Mouse (Mus musculus) left cerebral cortex, adult 9 months (tissue): Measurements from ENCODE around the gene Mmp9.

Source experiments
- DNase-seq, 2 experiments: peaks; one replicate each; pipeline ENCODE4 v3.0.0; 2022; ENCODE audit warnings: low spot score in 2 of 2

Mmp9 gene

DNA sequence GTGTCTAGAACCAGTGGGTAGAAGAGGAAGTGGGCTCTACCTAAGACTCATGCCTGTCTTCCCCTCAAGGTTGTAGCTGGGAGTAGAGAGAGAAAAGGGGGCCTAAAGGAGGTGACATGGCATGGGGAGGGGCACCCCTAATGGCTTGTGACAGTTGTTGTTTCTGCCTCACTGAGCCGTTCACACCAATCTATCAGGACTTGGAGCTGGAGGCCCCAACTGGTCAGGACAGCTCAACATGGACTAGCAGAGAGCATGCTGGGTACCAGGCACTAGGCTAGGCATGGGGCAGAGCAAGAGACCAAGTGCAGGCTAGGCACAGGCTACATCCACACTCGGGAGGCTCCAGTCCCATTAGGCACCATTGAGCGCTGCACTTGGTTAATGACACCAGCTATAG is 50.5 kb downstream of the Mmp9 start:
- DNase-seq: no peak

DNA sequence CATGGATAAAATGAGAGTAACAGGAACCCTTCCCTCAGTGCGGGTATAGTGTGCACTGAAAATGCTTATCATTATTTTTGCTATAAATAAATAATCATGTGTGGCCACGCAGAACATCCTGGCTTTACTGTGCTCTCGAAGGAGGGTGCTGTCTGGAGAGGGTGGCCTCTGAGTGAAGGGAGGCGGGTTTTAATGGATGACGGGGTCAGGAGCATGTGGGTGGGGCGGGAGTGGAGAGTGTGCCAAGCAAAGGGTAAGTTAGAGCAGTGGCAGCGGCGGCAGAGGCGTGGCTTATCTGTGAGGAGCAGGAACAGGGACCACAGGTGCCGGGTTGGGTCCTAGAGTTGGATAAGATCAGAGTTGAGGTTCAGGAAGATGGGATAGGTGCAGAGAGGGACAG is 51.2 kb downstream of the Mmp9 start:
- DNase-seq: no peak

DNA sequence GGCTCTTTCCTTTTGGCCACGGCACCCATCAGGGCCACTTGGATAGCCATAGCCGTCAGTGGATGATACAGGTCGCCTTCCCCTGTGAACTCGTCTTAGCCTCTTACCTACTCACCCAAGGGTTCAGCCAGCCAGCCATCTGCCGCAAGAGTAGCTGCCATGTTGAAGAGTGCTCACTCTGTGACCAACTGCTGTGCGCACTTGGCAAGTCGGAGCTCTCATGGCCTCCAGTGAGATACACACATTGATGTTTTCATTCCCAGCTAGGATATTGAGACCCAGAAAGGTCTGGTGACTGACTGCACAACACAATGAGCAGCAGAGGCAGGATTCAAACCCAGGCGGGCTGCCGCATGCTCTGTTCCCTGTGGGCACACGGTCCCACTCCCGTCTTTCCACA is 53.6 kb downstream of the Mmp9 start:
- no peak for DNase-seq

DNA sequence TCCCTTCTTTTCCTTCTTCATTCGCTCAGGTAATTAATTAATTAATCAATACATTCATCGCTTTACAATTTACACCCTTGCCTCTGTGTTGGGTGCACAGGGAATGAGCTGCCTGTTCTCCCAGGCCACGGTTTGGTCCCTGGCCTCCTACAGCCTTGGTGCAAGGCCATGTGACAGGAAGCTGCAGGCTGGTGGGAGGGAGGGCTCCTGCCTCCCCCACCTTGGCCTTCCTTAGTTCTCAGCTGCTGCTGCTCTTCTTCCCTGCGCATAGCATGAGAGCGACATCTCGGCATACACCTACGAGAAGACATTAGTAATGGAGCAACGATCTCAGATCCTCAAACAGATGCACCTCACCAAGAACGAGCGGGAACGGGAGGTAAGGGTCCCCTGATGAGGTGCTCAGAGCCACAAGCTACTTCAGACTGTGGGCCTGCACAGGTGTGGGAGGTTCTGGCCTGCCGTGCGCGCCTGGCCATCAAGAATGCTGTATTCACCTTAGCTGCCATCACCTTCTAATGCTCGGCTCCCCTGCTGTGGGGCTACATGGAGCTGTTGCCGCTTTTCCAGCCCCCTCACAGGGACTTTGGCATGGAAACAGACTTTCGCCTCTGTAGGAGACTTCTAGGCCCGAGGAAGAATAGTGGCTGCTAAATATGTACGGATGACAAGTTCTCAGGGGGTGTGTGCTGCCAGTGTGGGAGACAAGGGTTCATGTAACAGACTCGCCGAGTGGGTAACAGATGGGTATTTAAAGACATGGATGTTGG is 54.3 kb downstream of the Mmp9 start:
- peak; percentile 64 to 73 for DNase-seq

DNA sequence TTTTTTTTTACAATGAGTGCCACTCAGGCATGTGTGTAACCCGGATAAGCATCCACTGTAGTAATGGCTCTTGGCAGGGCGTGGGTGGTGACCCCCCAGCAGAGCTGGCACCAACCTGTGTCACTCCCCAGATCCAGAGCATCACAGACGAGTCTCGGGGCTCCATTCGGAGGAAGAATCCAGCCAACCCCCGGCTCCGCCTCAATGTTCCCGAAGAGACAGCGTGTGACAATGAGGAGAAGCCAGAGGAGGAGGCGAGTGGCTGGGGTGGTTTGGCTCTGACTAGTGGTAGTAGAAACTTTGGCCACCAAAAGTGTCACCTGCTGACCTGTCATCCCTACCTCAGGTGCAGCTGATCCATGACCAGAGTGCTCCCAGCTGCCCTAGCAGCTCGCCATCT is 55.4 kb downstream of the Mmp9 start:
- no peak for DNase-seq

DNA sequence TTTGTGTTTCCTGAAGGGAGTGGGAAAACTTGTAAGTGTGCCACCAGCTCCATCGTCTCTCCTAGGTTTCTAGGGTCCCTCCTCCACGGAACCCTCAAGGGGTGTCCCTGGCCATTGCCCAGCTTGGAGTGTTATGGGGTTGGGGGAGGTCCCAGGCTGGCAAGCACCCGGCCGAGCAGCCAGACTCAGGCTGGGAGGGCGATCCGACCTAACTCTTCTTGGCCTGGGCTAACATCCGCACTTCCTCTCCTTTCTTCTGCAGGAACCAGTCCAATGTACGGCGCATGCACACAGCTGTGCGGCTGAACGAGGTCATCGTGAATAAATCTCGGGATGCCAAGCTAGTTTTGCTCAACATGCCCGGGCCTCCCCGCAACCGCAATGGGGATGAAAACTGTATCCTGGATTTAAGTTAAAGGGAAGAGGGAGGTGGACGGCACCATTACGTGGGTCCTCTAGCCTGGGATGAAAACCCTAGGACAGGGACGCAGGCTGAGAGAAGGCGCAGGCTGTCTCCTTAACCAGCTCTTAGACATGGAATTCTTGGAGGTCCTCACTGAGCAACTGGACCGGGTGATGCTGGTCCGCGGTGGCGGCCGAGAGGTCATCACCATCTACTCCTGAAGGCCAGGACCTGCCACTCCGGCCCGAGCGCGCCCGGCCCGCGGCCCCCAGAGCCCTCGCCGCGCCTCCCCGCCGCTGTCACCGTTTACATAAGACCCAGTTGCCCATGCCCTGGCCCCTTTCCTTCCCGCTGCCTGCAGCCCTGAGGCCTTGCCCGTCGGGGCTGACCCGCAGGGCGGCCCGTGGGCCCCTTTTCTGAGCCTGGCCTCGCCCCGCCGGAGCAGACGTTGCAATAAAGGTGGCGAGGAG is 56.5 kb downstream of the Mmp9 start:
- DNase-seq: no peak

DNA sequence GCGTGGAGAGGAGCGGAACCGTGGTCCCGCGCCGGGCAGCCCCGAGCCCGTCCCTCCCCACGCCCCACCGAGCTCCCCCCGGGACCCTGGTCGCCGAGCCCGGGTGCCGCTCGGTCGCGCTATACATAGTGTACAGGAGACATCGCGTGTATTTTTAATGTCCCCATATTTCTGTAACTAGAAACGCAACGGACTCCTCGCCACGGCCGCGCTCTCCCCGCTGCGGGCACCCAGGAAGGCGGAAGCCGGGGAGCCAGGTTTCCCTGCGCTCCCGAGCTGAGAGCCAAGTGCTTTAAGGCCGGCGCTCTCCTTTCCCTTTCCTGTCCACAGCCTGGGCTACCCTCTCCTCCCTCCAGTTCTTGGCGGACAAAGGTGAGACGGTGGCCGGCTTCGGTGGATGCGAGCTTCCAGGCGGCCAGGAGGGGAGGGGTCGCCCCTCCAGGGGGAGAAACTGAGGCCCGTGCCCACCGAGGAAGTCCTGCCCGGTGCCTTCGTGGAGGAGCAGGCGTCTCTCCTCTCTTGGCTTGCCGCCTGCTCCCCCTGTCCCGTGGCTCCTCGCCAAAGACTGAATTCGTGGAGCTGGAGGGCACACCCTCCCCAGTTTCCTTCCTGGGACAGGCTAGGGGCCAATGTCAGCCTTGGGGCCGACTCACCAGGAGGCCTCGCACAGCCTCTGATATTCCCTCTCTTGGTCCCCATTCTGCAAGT is 57.3 kb downstream of the Mmp9 start:
- no peak for DNase-seq

DNA sequence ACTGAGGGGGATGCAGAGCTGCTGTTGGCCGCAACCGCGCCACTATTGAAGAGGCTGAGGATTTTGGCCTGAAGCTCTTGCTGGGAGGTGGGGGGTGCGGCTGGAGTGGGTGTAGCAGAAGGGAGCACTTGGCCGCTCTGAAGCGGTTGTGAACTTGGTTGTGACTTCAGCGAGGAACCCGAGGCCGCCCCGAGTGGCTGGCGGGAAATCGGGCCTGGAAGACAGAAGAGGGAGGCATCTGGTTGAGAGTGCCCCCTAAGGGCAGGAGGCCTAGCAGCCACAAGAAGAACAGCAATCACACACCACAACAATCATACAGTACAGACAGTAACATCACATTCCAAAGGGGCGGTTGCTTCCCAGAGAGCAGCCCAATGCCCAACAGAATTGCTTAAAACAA is 61.4 kb downstream of the Mmp9 start:
- DNase-seq: no peak

DNA sequence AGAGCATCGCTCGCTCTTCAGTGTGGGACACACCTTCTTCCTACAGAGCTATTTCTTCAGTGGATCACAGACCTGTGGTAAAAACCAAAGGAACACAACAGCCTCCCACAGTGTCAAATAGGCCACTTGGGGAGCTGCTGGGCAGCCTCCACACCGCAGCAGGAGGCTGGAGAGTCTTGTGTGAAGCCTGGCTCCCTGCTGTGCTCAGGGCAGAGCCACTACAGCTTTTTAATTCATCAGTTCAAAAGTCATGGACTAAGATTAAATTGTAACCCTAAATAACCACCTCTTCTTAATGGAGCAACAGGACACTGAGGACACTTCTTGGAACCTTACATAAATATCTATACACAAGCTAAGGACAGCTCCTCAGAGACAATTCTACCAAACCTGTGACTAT is 62.5 kb downstream of the Mmp9 start:
- no peak for DNase-seq

DNA sequence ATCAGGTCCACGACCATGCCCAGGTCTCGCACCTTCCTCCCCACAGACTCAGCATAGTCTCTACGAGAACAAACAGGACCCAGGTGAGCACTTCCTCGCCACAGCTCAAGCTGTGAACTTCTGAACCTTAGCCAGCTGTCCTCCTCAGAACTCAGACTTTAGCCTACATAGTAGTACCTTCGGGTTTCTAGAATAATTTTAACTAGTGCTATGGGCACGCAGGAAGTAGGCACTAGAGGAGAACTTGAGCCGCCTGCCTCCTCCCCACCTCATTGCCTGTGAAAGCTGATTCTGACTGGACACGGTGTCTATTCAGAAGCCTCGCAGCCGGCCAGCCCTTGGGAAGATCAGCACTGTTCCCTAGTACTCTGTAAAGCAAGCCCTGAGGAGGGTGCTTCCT is 63.7 kb downstream of the Mmp9 start:
- no peak for DNase-seq
